Mouse (Mus musculus): ENCODE data around the gene Olfr750. TPM values are rescaled to one million over a fixed set of nuclear protein-coding genes. Genes with fewer than 3 reads are reported as not detected.

Gene Olfr750
- total and polyA plus RNA-seq, 3 experiments = not detected

DNA sequence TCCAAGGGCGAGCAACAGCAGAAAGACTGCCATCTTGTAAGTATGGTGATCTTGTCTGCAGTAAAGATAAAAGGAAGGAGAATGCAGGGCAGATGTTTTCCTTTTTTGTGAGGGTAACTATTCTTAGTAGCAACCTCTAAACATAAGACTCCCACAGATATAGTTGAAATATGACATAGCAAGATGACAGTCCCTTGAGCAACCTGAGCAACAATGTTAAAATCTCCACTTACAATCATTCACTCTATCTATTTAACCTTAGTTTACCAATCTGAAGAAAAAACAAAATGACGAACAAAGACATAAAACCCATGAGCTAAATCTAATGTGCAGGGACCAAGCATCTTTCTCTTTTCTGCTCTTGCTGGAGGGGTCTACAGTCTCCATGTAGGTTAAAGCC, 24.2 kb downstream of the Olfr750 start, which contains the start of gene Rnase11:
Rnase11 (minus strand) TSS at position 101 of the 400 bp plus-strand sequence.
- intact Hi-C loops (cut with DNase I) = no loop called here
- Histone ChIP-seq H3K4me1 (ENCODE audit: control insufficient read depth, insufficient read depth, low read length) (no peaks in the 10 kb centered on the region), H3K27me3 (ENCODE audit: control insufficient read depth, insufficient read depth, low read length) (no peaks in the 10 kb centered on the region), H3K36me3 (ENCODE audit: control insufficient read depth, insufficient read depth, low read length) (no peaks in the 10 kb centered on the region), H3K9ac (ENCODE audit: low read depth, low read length) (no peak within 1 kb of the TSS), H3K27ac (no peak within 1 kb of the TSS), H3K4me3 (no peak within 1 kb of the TSS), H3K79me2 (replicated peaks; ENCODE audit: control insufficient read depth, insufficient read depth, low read length) (no peaks in the 10 kb centered on the region)
- no peak for DNase-seq
- TF ChIP-seq CTCF (IDR thresholded peaks at IDR 0.05) (no peak), POLR2A (IDR thresholded peaks at IDR 0.05; ENCODE audit: insufficient read depth, low read depth, low read length) (no peak), EP300 (IDR thresholded peaks at IDR 0.05; ENCODE audit: insufficient read depth, low read depth, low read length) (no peak)
- WGBS = 84% methylated on average over 2 of the region's 2 CpGs

DNA sequence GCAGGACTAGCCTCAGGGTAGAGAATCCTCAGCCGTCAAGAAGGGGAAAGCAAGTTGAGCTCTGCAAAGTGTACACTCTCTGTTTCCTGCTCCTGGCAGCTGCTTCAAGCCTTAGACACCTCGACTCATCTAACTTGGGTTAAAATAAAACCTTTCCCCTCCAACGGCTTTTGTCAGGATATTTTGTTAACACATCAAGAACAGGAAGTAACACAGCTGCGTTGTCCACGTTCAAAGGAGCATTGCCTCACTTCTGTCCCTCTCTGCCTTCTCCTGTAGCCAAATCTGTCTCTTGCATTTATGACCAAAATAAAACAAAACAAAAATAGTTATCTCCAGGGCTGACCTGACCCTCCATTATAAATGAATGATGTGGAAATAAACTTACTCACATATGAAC, 26.4 kb downstream of the Olfr750 start:
- Histone ChIP-seq H3K4me3 (no peak overlapping the region), H3K27ac (no peak overlapping the region), H3K36me3 (ENCODE audit: control insufficient read depth, insufficient read depth, low read length) (no peaks in the 10 kb centered on the region), H3K4me1 (ENCODE audit: control insufficient read depth, insufficient read depth, low read length) (no peaks in the 10 kb centered on the region), H3K9ac (ENCODE audit: low read depth, low read length) (no peak overlapping the region), H3K27me3 (ENCODE audit: control insufficient read depth, insufficient read depth, low read length) (no peaks in the 10 kb centered on the region), H3K79me2 (replicated peaks; ENCODE audit: control insufficient read depth, insufficient read depth, low read length) (no peaks in the 10 kb centered on the region)
- no peak for TF ChIP-seq EP300 (IDR thresholded peaks at IDR 0.05; ENCODE audit: insufficient read depth, low read depth, low read length)
- TF ChIP-seq CTCF (IDR thresholded peaks at IDR 0.05) = no peak
- no peak for TF ChIP-seq POLR2A (IDR thresholded peaks at IDR 0.05; ENCODE audit: insufficient read depth, low read depth, low read length)
- 21% methylated on average over 5 of the region's 5 CpGs for WGBS
- DNase-seq = no peak
- intact Hi-C loops (cut with DNase I) = no loop called here

DNA sequence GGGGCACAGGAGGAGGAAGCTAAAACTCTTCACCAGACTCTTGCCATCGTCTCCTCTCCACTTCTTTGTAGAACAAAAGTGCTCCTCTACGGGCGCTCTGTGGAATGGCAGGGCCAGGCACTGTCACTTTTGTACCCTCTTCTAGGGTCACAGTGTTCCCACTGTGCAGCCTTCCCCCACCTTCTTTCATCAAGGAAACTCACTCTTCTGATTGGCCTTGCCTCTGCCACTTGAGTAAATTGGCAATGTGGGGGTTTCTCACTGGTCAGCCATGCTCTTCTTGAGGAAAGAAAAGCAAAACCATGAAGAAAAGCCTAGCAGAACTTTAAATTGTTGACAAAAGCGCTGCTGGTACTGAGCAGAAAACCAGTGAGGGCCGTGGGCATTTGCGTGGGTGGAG, 32.5 kb downstream of the Olfr750 start, which contains the start of gene Rnase9:
Rnase9 (minus strand) TSS at position 101 of the 400 bp plus-strand sequence.
- Histone ChIP-seq H3K27me3 (ENCODE audit: control insufficient read depth, insufficient read depth, low read length) (no peaks in the 10 kb centered on the region), H3K27ac (no peak within 1 kb of the TSS), H3K9ac (ENCODE audit: low read depth, low read length) (no peak within 1 kb of the TSS), H3K4me1 (ENCODE audit: control insufficient read depth, insufficient read depth, low read length) (no peaks in the 10 kb centered on the region; the same call in 1 of the 2 replicates), H3K4me3 (no peak within 1 kb of the TSS), H3K36me3 (ENCODE audit: control insufficient read depth, insufficient read depth, low read length) (no peaks in the 10 kb centered on the region), H3K79me2 (replicated peaks; ENCODE audit: control insufficient read depth, insufficient read depth, low read length) (no peaks in the 10 kb centered on the region)
- DNase-seq = no peak
- WGBS = 90% methylated on average over 6 of the region's 6 CpGs
- TF ChIP-seq POLR2A (IDR thresholded peaks at IDR 0.05; ENCODE audit: insufficient read depth, low read depth, low read length) (no peak), EP300 (IDR thresholded peaks at IDR 0.05; ENCODE audit: insufficient read depth, low read depth, low read length) (no peak), CTCF (IDR thresholded peaks at IDR 0.05) (no peak)
- intact Hi-C loops (cut with DNase I) = no loop called here

DNA sequence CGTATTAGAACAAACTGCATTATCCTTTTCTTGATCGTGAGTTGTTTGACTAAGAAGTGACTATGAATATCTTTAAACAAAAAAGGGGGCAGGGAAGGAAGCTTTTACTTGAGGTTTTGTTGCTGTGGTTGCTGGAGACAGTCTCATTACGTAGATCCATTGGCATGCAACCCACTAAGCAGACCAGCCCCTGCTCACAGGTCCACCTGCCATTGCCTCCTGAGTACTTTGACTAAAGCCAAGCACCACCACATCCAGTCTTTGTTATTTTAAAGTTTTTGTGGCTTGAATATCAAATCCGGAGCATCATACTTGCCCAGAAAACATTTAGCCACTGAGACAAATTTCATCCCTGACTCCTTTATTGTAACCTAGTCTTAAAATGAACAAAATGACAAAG, 38.0 kb downstream of the Olfr750 start:
- Histone ChIP-seq H3K4me3 (no peak overlapping the region), H3K36me3 (ENCODE audit: control insufficient read depth, insufficient read depth, low read length) (no peaks in the 10 kb centered on the region), H3K27ac (no peak overlapping the region), H3K79me2 (replicated peaks; ENCODE audit: control insufficient read depth, insufficient read depth, low read length) (no peaks in the 10 kb centered on the region), H3K27me3 (ENCODE audit: control insufficient read depth, insufficient read depth, low read length) (no peaks in the 10 kb centered on the region), H3K4me1 (ENCODE audit: control insufficient read depth, insufficient read depth, low read length) (no peaks in the 10 kb centered on the region; the same call in 1 of the 2 replicates), H3K9ac (ENCODE audit: low read depth, low read length) (no peak overlapping the region)
- 83% methylated on average over 4 of the region's 4 CpGs for WGBS
- DNase-seq = no peak
- intact Hi-C loops (cut with DNase I) = no loop called here
- TF ChIP-seq CTCF (IDR thresholded peaks at IDR 0.05) (no peak), EP300 (IDR thresholded peaks at IDR 0.05; ENCODE audit: insufficient read depth, low read depth, low read length) (no peak), POLR2A (IDR thresholded peaks at IDR 0.05; ENCODE audit: insufficient read depth, low read depth, low read length) (no peak)

DNA sequence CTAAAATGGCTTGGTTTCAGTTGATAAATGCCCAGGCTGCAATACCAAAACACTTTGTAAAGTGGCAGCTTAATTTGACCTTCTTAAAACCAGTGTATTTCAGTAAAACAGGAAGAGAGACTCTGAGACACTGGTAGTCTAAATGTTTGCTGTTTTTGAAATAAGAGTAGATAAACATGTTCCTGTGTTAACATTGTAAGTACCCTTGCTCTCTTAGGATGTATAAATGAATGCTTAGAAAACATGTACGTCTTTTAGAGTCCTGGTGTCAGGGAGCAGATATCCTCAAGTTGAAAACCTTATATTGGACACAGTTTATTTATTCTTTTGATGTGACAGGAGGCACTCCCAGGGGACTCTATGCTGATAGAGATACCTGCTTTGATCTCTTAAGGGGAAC, 39.0 kb downstream of the Olfr750 start:
- WGBS = 53% methylated on average over 1 of the region's 1 CpGs
- H3K9ac ChIP-seq (ENCODE audit: low read depth, low read length) = no peak overlapping the region

DNA sequence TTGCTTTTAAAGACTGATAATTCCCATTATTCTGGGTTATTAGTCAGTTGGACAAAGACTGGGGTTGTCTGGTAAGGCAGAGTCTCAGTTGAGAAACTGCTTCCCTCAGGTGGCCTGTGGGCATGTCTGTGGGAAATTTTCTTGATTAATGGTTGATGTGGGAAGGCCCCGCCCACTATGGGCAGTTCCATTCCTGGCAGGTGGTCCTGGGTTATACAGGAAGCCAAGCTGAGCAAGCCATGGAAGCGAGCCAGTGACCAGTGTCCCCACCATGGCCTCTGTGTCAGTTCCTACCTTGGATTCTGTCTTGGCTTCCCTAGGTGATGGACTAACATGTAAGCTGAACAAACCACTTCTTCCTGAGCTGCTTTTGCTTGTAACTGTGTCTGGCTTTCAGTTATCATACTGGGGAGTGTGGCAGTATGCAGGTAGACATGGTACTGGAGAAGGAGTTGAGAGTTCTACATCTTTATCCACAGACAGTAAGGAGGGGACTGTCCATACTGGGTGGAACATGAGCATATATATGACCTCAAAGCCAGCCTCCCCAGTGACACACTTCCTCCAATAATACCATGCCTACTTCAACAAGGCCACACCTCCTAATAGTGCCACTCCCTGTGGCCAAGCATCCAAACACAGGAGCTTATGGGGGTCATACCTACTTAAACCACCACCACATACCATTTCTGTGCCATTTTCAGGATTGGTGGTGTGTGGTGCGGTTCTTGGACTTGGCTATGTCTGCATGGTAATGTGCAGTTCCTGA, 46.7 kb downstream of the Olfr750 start:
- DNase-seq = no peak
- Histone ChIP-seq H3K36me3 (ENCODE audit: control insufficient read depth, insufficient read depth, low read length) (no peaks in the 10 kb centered on the region), H3K27me3 (ENCODE audit: control insufficient read depth, insufficient read depth, low read length) (no peaks in the 10 kb centered on the region), H3K4me1 (ENCODE audit: control insufficient read depth, insufficient read depth, low read length) (no peaks in the 10 kb centered on the region), H3K79me2 (replicated peaks; ENCODE audit: control insufficient read depth, insufficient read depth, low read length) (no peaks in the 10 kb centered on the region), H3K9ac (ENCODE audit: low read depth, low read length) (no peak overlapping the region), H3K27ac (no peak overlapping the region), H3K4me3 (no peak overlapping the region)
- WGBS = 73% methylated on average over 3 of the region's 3 CpGs
- intact Hi-C loops (cut with DNase I) = loop anchor here (2.0 kb wide), 1 partner anchor 71 kb away; no protein-coding TSS in a partner anchor
- TF ChIP-seq EP300 (IDR thresholded peaks at IDR 0.05; ENCODE audit: insufficient read depth, low read depth, low read length) (no peak), CTCF (IDR thresholded peaks at IDR 0.05) (no peak), POLR2A (IDR thresholded peaks at IDR 0.05; ENCODE audit: insufficient read depth, low read depth, low read length) (no peak)

More for the DNA sequence above, 39.0 kb downstream of the Olfr750 start:
- no peaks in the 10 kb centered on the region for H3K4me1 ChIP-seq (ENCODE audit: control insufficient read depth, insufficient read depth, low read length)
- H3K27me3 ChIP-seq (ENCODE audit: control insufficient read depth, insufficient read depth, low read length) = no peaks in the 10 kb centered on the region
- no peaks in the 10 kb centered on the region for H3K79me2 ChIP-seq (replicated peaks; ENCODE audit: control insufficient read depth, insufficient read depth, low read length)
- intact Hi-C loops (cut with DNase I) = no loop called here
- H3K36me3 ChIP-seq (ENCODE audit: control insufficient read depth, insufficient read depth, low read length) = no peaks in the 10 kb centered on the region
- TF ChIP-seq EP300 (IDR thresholded peaks at IDR 0.05; ENCODE audit: insufficient read depth, low read depth, low read length) (no peak), CTCF (IDR thresholded peaks at IDR 0.05) (no peak), POLR2A (IDR thresholded peaks at IDR 0.05; ENCODE audit: insufficient read depth, low read depth, low read length) (no peak)
- no peak for DNase-seq
- no peak overlapping the region for H3K4me3 ChIP-seq
- H3K27ac ChIP-seq = no peak overlapping the region
